Mouse (Mus musculus) lung, adult 2 months (tissue): ENCODE measurements around the gene Nup153.

Source experiments
- CTCF ChIP-seq: fragments of 200-500 bp; IDR thresholded peaks from 2 replicates; pipeline ENCODE4 v1.5.1; 2011; ENCODE audit warnings: mild to moderate bottlenecking, low read length, control low read depth; ENCODE audit not compliant: insufficient read depth
- POLR2A ChIP-seq: fragments of 200-500 bp; IDR thresholded peaks from 2 replicates; pipeline ENCODE4 v1.6.1; 2011; ENCODE audit warnings: low read depth, mild to moderate bottlenecking, control low read depth, low read length, borderline replicate concordance; ENCODE audit errors: extremely low read depth

- no peak for TF ChIP-seq CTCF
- TF ChIP-seq POLR2A = no peak
Observed at GRCm38 (mm10) chr13:46715976-46716639, 11.6 kb downstream of the Nup153 start.
